In the genomic region with DNA sequence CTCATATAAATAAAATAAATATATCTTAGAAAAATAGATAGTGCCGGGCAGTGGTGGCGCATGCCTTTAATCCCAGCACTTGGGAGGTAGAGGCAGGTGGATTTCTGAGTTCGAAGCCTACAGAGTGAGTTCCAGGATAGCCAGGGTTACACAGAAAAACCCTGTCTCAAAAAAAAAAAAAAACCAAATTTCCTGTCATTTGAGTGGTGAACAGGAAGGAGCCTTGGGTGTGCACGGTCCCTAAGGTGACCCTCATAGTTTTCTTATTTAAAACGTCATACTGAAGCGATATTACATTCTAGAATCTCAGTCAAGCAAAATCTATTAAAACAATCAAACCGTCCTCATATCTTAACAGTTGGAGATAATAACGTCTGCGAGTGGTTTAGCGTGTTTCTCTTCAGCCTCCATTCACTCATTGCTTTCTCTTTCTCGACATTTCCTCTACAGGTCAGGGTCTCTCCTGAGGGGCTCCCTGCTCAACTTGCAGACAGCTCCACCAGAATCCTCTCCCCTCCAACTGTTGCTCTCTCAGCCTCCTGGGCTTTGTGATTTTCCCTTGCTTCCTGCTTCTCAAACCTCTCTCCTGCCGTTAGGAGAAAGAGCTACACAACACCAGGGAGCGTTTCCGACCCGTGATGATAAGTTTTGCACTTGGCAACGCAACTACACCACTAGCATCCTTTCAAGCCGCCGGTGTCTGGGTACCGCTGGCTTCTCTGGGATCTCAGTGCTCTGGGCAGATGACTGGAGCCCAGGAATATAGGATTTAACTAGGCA, we compare ENCODE assay signal across 8 mouse cellular contexts. TPM values are rescaled to one million over a fixed set of nuclear protein-coding genes. Genes with fewer than 3 reads are reported as not detected.
DNase-seq lines count a peak whose midpoint lies in the region; ATAC-seq and TF ChIP-seq lines count a peak whose summit lies in the region.

No protein-coding gene starts in this region.

- H3K27ac ChIP-seq in ES-Bruce4 (ENCODE audit: insufficient read depth, low read length): no peak overlapping the region
- H3K27ac ChIP-seq in intestine, embryonic 16.5 days (ENCODE audit: low read length): peak overlapping the region; percentile 66
- H3K27ac ChIP-seq in liver, embryonic 15.5 days (replicated peaks): peak overlapping the region; percentile 9; the same call in 1 of the 2 replicates
- H3K27ac ChIP-seq in neural tube, embryonic 11.5 days (ENCODE audit: low read depth, low read length): no peak overlapping the region

- peak; percentile 59 for DNase-seq in 3T3-L1 (ENCODE audit: low read depth, low spot score)
- DNase-seq in cerebellum, adult 9-11 months: peak; percentile 38
- peak; percentile 16 to 17 for DNase-seq in frontal cortex, postnatal 25 days (ENCODE audit: low spot score in 2 of 2)
- DNase-seq in neural tube, embryonic 11.5 days (ENCODE audit: low spot score): peak; percentile 46
- peak; percentile 51 to 56 for DNase-seq in thymus, postnatal 36 days

- peak overlapping the region; percentile 77 for H3K4me2 ChIP-seq in intestine, embryonic 16.5 days (ENCODE audit: low read depth, low read length)
- peak overlapping the region; percentile 85 for H3K4me2 ChIP-seq in liver, embryonic 15.5 days
- H3K4me2 ChIP-seq in neural tube, embryonic 11.5 days (ENCODE audit: low read depth): peak overlapping the region; percentile 51

- ATAC-seq in intestine, embryonic 16.5 days: 0 out of 2 replicates have a peak, but pooled peaks have one; percentile 1
- no peak for ATAC-seq in liver, embryonic 15.5 days (ENCODE audit: insufficient read depth)
- ATAC-seq in neural tube, embryonic 11.5 days (ENCODE audit: insufficient read depth, low FRiP score, low TSS enrichment): no peak

- peak overlapping the region; percentile 72 for H3K9ac ChIP-seq in ES-Bruce4 (ENCODE audit: low read depth, poor library complexity, severe bottlenecking)
- peak overlapping the region; percentile 69 for H3K9ac ChIP-seq in intestine, embryonic 16.5 days (ENCODE audit: low read depth, low read length)
- peak overlapping the region; percentile 58 for H3K9ac ChIP-seq in liver, embryonic 15.5 days
- H3K9ac ChIP-seq in neural tube, embryonic 11.5 days (ENCODE audit: low read length): peak overlapping the region; percentile 43

- H3K4me1 ChIP-seq in ES-Bruce4 (ENCODE audit: control insufficient read depth, insufficient read depth, low read length): no peaks in the 10 kb centered on the region
- no peaks in the 10 kb centered on the region for H3K4me1 ChIP-seq in intestine, embryonic 16.5 days (ENCODE audit: control insufficient read depth, insufficient read depth, low read length)
- peaks cover 31% of the 10 kb centered on the region for H3K4me1 ChIP-seq in liver, embryonic 15.5 days (replicated peaks)
- H3K4me1 ChIP-seq in neural tube, embryonic 11.5 days (ENCODE audit: control insufficient read depth, insufficient read depth, low read length): no peaks in the 10 kb centered on the region

- H3K4me3 ChIP-seq in ES-Bruce4 (ENCODE audit: low read depth, low read length): peak overlapping the region; percentile 57
- peak overlapping the region; percentile 84 for H3K4me3 ChIP-seq in intestine, embryonic 16.5 days (ENCODE audit: low read length)
- H3K4me3 ChIP-seq in liver, embryonic 15.5 days (replicated peaks): peak overlapping the region; percentile 86
- H3K4me3 ChIP-seq in neural tube, embryonic 11.5 days (ENCODE audit: low read depth, low read length): peak overlapping the region; percentile 77

- no peaks in the 10 kb centered on the region for H3K27me3 ChIP-seq in ES-Bruce4 (ENCODE audit: control insufficient read depth, insufficient read depth, low read length, poor library complexity, severe bottlenecking)
- H3K27me3 ChIP-seq in intestine, embryonic 16.5 days (replicated peaks; ENCODE audit: control insufficient read depth, insufficient read depth, low read length): no peaks in the 10 kb centered on the region
- no peaks in the 10 kb centered on the region for H3K27me3 ChIP-seq in liver, embryonic 15.5 days
- H3K27me3 ChIP-seq in neural tube, embryonic 11.5 days (ENCODE audit: control insufficient read depth, insufficient read depth, low read length): no peaks in the 10 kb centered on the region

- H3K9me3 ChIP-seq in ES-Bruce4 (replicated peaks; ENCODE audit: control insufficient read depth, insufficient read depth, low read length, poor library complexity, severe bottlenecking): no peaks in the 10 kb centered on the region
- H3K9me3 ChIP-seq in intestine, embryonic 16.5 days (ENCODE audit: control insufficient read depth, low read length): no peaks in the 10 kb centered on the region
- no peaks in the 10 kb centered on the region for H3K9me3 ChIP-seq in liver, embryonic 15.5 days (replicated peaks)
- no peaks in the 10 kb centered on the region for H3K9me3 ChIP-seq in neural tube, embryonic 11.5 days (ENCODE audit: control insufficient read depth, low read length)

- no peak for TF ChIP-seq POLR2A in ES-Bruce4 (IDR thresholded peaks at IDR 0.05; ENCODE audit: insufficient read depth, low read length)

- WGBS in intestine, embryonic 16.5 days: 18% methylated on average over 19 of the region's 19 CpGs
- WGBS in liver, embryonic 15.5 days (ENCODE audit: insufficient replicate concordance): 14% methylated on average over 19 of the region's 19 CpGs
- WGBS in neural tube, embryonic 11.5 days: 27% methylated on average over 19 of the region's 19 CpGs

- H3K36me3 ChIP-seq in ES-Bruce4 (ENCODE audit: control insufficient read depth, insufficient read depth, low read length, poor library complexity, severe bottlenecking): no peaks in the 10 kb centered on the region
- no peaks in the 10 kb centered on the region for H3K36me3 ChIP-seq in intestine, embryonic 16.5 days (ENCODE audit: control insufficient read depth, insufficient read depth, low read length)
- H3K36me3 ChIP-seq in liver, embryonic 15.5 days (replicated peaks): no peaks in the 10 kb centered on the region
- no peaks in the 10 kb centered on the region for H3K36me3 ChIP-seq in neural tube, embryonic 11.5 days (ENCODE audit: control insufficient read depth, insufficient read depth, low read length)

- no peak for TF ChIP-seq EP300 in ES-Bruce4 (IDR thresholded peaks at IDR 0.05; ENCODE audit: insufficient read depth, low read depth, low read length)

- TF ChIP-seq CTCF in ES-Bruce4 (IDR thresholded peaks at IDR 0.05; ENCODE audit: low read depth, low read length): no peak

RNA-seq across cellular contexts. Expression of a gene that starts 1.5 kb away (rescaled TPM):
- polyA plus RNA-seq in ES-Bruce4 (2011; ENCODE audit: insufficient read depth, insufficient read length, low read depth, missing spikeins): not detected in 2 replicates
- 0.77 and 0.89 TPM in 2 replicates for polyA plus RNA-seq in intestine, embryonic 16.5 days (2015; fragmentation: Nextera tagmentation; extraction: Ambion mirVana)
- 0.03 and 0.12 TPM in 2 replicates for polyA plus RNA-seq in liver, embryonic 15.5 days (2015; fragmentation: Nextera tagmentation; extraction: Ambion mirVana)
- polyA plus RNA-seq in neural tube, embryonic 11.5 days (2014; fragmentation: Nextera tagmentation; extraction: Ambion mirVana): 0.33 and 0.50 TPM in 2 replicates

RNA-seq across cellular contexts. Expression of a gene that starts 6.8 kb away (rescaled TPM):
- polyA plus RNA-seq in ES-Bruce4 (2011; ENCODE audit: insufficient read depth, insufficient read length, low read depth, missing spikeins): not detected in 2 replicates
- polyA plus RNA-seq in intestine, embryonic 16.5 days (2015; fragmentation: Nextera tagmentation; extraction: Ambion mirVana): not detected in 2 replicates
- polyA plus RNA-seq in liver, embryonic 15.5 days (2015; fragmentation: Nextera tagmentation; extraction: Ambion mirVana): not detected in 2 replicates
- polyA plus RNA-seq in neural tube, embryonic 11.5 days (2014; fragmentation: Nextera tagmentation; extraction: Ambion mirVana): not detected in 2 replicates

RNA-seq across cellular contexts. Expression of a gene that starts 46.2 kb away (rescaled TPM):
- 3.7 and 4.6 TPM in 2 replicates for polyA plus RNA-seq in ES-Bruce4 (2011; ENCODE audit: insufficient read depth, insufficient read length, low read depth, missing spikeins)
- polyA plus RNA-seq in intestine, embryonic 16.5 days (2015; fragmentation: Nextera tagmentation; extraction: Ambion mirVana): 6.8 TPM in 2 replicates
- polyA plus RNA-seq in liver, embryonic 15.5 days (2015; fragmentation: Nextera tagmentation; extraction: Ambion mirVana): 14.8 and 16.7 TPM in 2 replicates
- 16.0 and 16.8 TPM in 2 replicates for polyA plus RNA-seq in neural tube, embryonic 11.5 days (2014; fragmentation: Nextera tagmentation; extraction: Ambion mirVana)

RNA-seq across cellular contexts. Expression of a gene that starts 46.9 kb away (rescaled TPM):
- polyA plus RNA-seq in ES-Bruce4 (2011; ENCODE audit: insufficient read depth, insufficient read length, low read depth, missing spikeins): 53.5 and 54.2 TPM in 2 replicates
- polyA plus RNA-seq in intestine, embryonic 16.5 days (2015; fragmentation: Nextera tagmentation; extraction: Ambion mirVana): 2.2 and 3.3 TPM in 2 replicates
- polyA plus RNA-seq in liver, embryonic 15.5 days (2015; fragmentation: Nextera tagmentation; extraction: Ambion mirVana): 3.1 and 3.5 TPM in 2 replicates
- 10.9 and 13.3 TPM in 2 replicates for polyA plus RNA-seq in neural tube, embryonic 11.5 days (2014; fragmentation: Nextera tagmentation; extraction: Ambion mirVana)

Comparison
In these comparisons a context has a peak if more than half of its experiments do, and no peak if none do; other contexts are left out.
1. H3K27ac ChIP-seq: peak in intestine, embryonic 16.5 days (single experiment) and liver, embryonic 15.5 days (single experiment); none in ES-Bruce4 (single experiment) and neural tube, embryonic 11.5 days (single experiment).
2. Peak in every context shown above with its lines, with median percentiles within 50 percentile points of each other: DNase-seq, H3K4me3 ChIP-seq, H3K9ac ChIP-seq and H3K4me2 ChIP-seq.